Mouse (Mus musculus): ENCODE data around the gene 4931422A03Rik. TPM values are rescaled to one million over a fixed set of nuclear protein-coding genes. Genes with fewer than 3 reads are reported as not detected.

The 4931422A03Rik gene
- polyA plus RNA-seq, 2 experiments, result 2.3 TPM; not detected in 1

GRCm38 (mm10) chr2:103970041-103970790 lies 57.9 kb downstream of the 4931422A03Rik start:
- under 1% methylated on average over 45 of the region's 79 CpGs for WGBS
- DNase-seq (ENCODE audit: low spot score) (peak; percentile 16), ATAC-seq (ENCODE audit: low FRiP score, low read depth) (peak; percentile 53)
- H3K4me1 ChIP-seq (ENCODE audit: control insufficient read depth, insufficient read depth, low read length), result peaks cover 11% of the 10 kb centered on the region
- peak overlapping the region; percentile 64 for H3K9ac ChIP-seq (ENCODE audit: low read depth, low read length, severe bottlenecking)
- H3K9me3 ChIP-seq (ENCODE audit: control insufficient read depth, low read length), result no peaks in the 10 kb centered on the region
- H3K4me2 ChIP-seq (replicated peaks; ENCODE audit: low read depth, low read length, severe bottlenecking), result peak overlapping the region; percentile 98
- H3K36me3 ChIP-seq (ENCODE audit: control insufficient read depth, insufficient read depth, low read length), result no peaks in the 10 kb centered on the region
- no peak overlapping the region for H3K27ac ChIP-seq (replicated peaks; ENCODE audit: low read depth, low read length)
- peaks cover 15% of the 10 kb centered on the region; the same call in 1 of the 2 replicates for H3K27me3 ChIP-seq (ENCODE audit: control insufficient read depth, insufficient read depth, low read length)
- no peak for TF ChIP-seq POLR2A (IDR thresholded peaks at IDR 0.05; ENCODE audit: borderline replicate concordance, extremely low read depth, insufficient read depth, insufficient read length)
- H3K4me3 ChIP-seq (replicated peaks; ENCODE audit: low read length), result peak overlapping the region; percentile 76

- Histone ChIP-seq H3K9me3 (ENCODE audit: control insufficient read depth, low read length) (no peaks in the 10 kb centered on the region), H3K27me3 (ENCODE audit: control insufficient read depth, insufficient read depth, low read length) (peaks cover 15% of the 10 kb centered on the region; the same call in 1 of the 2 replicates), H3K36me3 (ENCODE audit: control insufficient read depth, insufficient read depth, low read length) (no peaks in the 10 kb centered on the region), H3K4me1 (ENCODE audit: control insufficient read depth, insufficient read depth, low read length) (peaks cover 11% of the 10 kb centered on the region), H3K4me2 (replicated peaks; ENCODE audit: low read depth, low read length, severe bottlenecking) (peak overlapping the region; percentile 98), H3K4me3 (replicated peaks; ENCODE audit: low read length) (peak overlapping the region; percentile 76), H3K9ac (ENCODE audit: low read depth, low read length, severe bottlenecking) (peak overlapping the region; percentile 64), H3K27ac (replicated peaks; ENCODE audit: low read depth, low read length) (no peak overlapping the region)
- DNase-seq (ENCODE audit: low spot score) (peak; percentile 36), ATAC-seq (ENCODE audit: low FRiP score, low read depth) (peak; percentile 25; the same call in 1 of the 2 replicates)
- under 1% methylated on average over 38 of the region's 40 CpGs for WGBS
- no peak for TF ChIP-seq POLR2A (IDR thresholded peaks at IDR 0.05; ENCODE audit: borderline replicate concordance, extremely low read depth, insufficient read depth, insufficient read length)
Measured at GRCm38 (mm10) chr2:103969437-103970040, 58.6 kb downstream of the 4931422A03Rik start.

GRCm38 (mm10) chr2:103968919-103969436 lies 59.2 kb downstream of the 4931422A03Rik start:
- ATAC-seq (ENCODE audit: low FRiP score, low read depth), result no peak
- Histone ChIP-seq H3K27me3 (ENCODE audit: control insufficient read depth, insufficient read depth, low read length) (peaks cover 15% of the 10 kb centered on the region; the same call in 1 of the 2 replicates), H3K4me2 (replicated peaks; ENCODE audit: low read depth, low read length, severe bottlenecking) (peak overlapping the region; percentile 98), H3K9me3 (ENCODE audit: control insufficient read depth, low read length) (no peaks in the 10 kb centered on the region), H3K36me3 (ENCODE audit: control insufficient read depth, insufficient read depth, low read length) (no peaks in the 10 kb centered on the region), H3K4me3 (replicated peaks; ENCODE audit: low read length) (peak overlapping the region; percentile 76), H3K9ac (ENCODE audit: low read depth, low read length, severe bottlenecking) (peak overlapping the region; percentile 64), H3K27ac (replicated peaks; ENCODE audit: low read depth, low read length) (no peak overlapping the region), H3K4me1 (ENCODE audit: control insufficient read depth, insufficient read depth, low read length) (peaks cover 11% of the 10 kb centered on the region)
- 19% methylated on average over 10 of the region's 10 CpGs for WGBS
- no peak for TF ChIP-seq POLR2A (IDR thresholded peaks at IDR 0.05; ENCODE audit: borderline replicate concordance, extremely low read depth, insufficient read depth, insufficient read length)
- DNase-seq (ENCODE audit: low spot score), result no peak

- Histone ChIP-seq H3K4me1 (ENCODE audit: control insufficient read depth, insufficient read depth, low read length) (peaks cover 11% of the 10 kb centered on the region), H3K4me3 (replicated peaks; ENCODE audit: low read length) (no peak overlapping the region), H3K27me3 (ENCODE audit: control insufficient read depth, insufficient read depth, low read length) (peaks cover 15% of the 10 kb centered on the region; the same call in 1 of the 2 replicates)
Measured at GRCm38 (mm10) chr2:103968186-103968585, 60.0 kb downstream of the 4931422A03Rik start.

GRCm38 (mm10) chr2:103965391-103965790 lies 62.8 kb downstream of the 4931422A03Rik start:
- ATAC-seq (ENCODE audit: low FRiP score, low read depth), result no peak
- Histone ChIP-seq H3K36me3 (ENCODE audit: control insufficient read depth, insufficient read depth, low read length) (no peaks in the 10 kb centered on the region), H3K4me3 (replicated peaks; ENCODE audit: low read length) (no peak overlapping the region), H3K27me3 (ENCODE audit: control insufficient read depth, insufficient read depth, low read length) (peaks cover 8% of the 10 kb centered on the region; the same call in 1 of the 2 replicates), H3K9ac (ENCODE audit: low read depth, low read length, severe bottlenecking) (no peak overlapping the region), H3K9me3 (ENCODE audit: control insufficient read depth, low read length) (no peaks in the 10 kb centered on the region), H3K4me1 (ENCODE audit: control insufficient read depth, insufficient read depth, low read length) (peaks cover 5% of the 10 kb centered on the region), H3K4me2 (replicated peaks; ENCODE audit: low read depth, low read length, severe bottlenecking) (no peak overlapping the region), H3K27ac (replicated peaks; ENCODE audit: low read depth, low read length) (no peak overlapping the region)
- 92% methylated on average over 3 of the region's 3 CpGs for WGBS
- DNase-seq (ENCODE audit: low spot score), result no peak
- TF ChIP-seq POLR2A (IDR thresholded peaks at IDR 0.05; ENCODE audit: borderline replicate concordance, extremely low read depth, insufficient read depth, insufficient read length), result no peak

More at GRCm38 (mm10) chr2:103968186-103968585, 60.0 kb downstream of the 4931422A03Rik start:
- H3K9ac ChIP-seq (ENCODE audit: low read depth, low read length, severe bottlenecking), result no peak overlapping the region
- no peak overlapping the region for H3K4me2 ChIP-seq (replicated peaks; ENCODE audit: low read depth, low read length, severe bottlenecking)
- no peak for TF ChIP-seq POLR2A (IDR thresholded peaks at IDR 0.05; ENCODE audit: borderline replicate concordance, extremely low read depth, insufficient read depth, insufficient read length)
- 74% methylated on average over 4 of the region's 4 CpGs for WGBS
- ATAC-seq (ENCODE audit: low FRiP score, low read depth) (no peak), DNase-seq (ENCODE audit: low spot score) (no peak)
- H3K9me3 ChIP-seq (ENCODE audit: control insufficient read depth, low read length), result no peaks in the 10 kb centered on the region
- no peaks in the 10 kb centered on the region for H3K36me3 ChIP-seq (ENCODE audit: control insufficient read depth, insufficient read depth, low read length)
- no peak overlapping the region for H3K27ac ChIP-seq (replicated peaks; ENCODE audit: low read depth, low read length)
